Mouse (Mus musculus): ENCODE measurements around the gene Cyp2s1. TPM values are rescaled to one million over a fixed set of nuclear protein-coding genes. Genes with fewer than 3 reads are reported as not detected.

The Cyp2s1 gene
- polyA plus RNA-seq, 1 experiment from 2014 or later, result 13.4 TPM

GRCm38 (mm10) chr7:25844885-25845284, 28.2 kb upstream of the Cyp2s1 start:
- Histone ChIP-seq H3K27ac (ENCODE audit: low read depth, low read length) (no peak overlapping the region), H3K36me3 (ENCODE audit: control insufficient read depth, insufficient read depth, low read length) (no peaks in the 10 kb centered on the region), H3K4me3 (ENCODE audit: low read length) (no peak overlapping the region), H3K9me3 (ENCODE audit: control insufficient read depth, low read length) (no peaks in the 10 kb centered on the region), H3K4me2 (replicated peaks; ENCODE audit: low read depth, low read length) (no peak overlapping the region), H3K9ac (ENCODE audit: low read depth, low read length) (no peak overlapping the region), H3K4me1 (ENCODE audit: control insufficient read depth, insufficient read depth, low read length) (no peaks in the 10 kb centered on the region), H3K27me3 (ENCODE audit: control insufficient read depth, insufficient read depth, low read length) (no peaks in the 10 kb centered on the region)
- no peak for ATAC-seq (ENCODE audit: low FRiP score, low TSS enrichment)
- 79% methylated on average over 3 of the region's 3 CpGs for WGBS

- no peak for ATAC-seq (ENCODE audit: low FRiP score, low TSS enrichment)
- H3K27ac ChIP-seq (ENCODE audit: low read depth, low read length), result no peak overlapping the region
- 53% methylated on average over 8 of the region's 8 CpGs for WGBS
Measured at GRCm38 (mm10) chr7:25844423-25844822, 27.7 kb upstream of the Cyp2s1 start.

GRCm38 (mm10) chr7:25843492-25843891, 26.8 kb upstream of the Cyp2s1 start:
- WGBS, result 28% methylated on average over 2 of the region's 2 CpGs
- peak; percentile 51; the same call in 1 of the 2 replicates for ATAC-seq (ENCODE audit: low FRiP score, low TSS enrichment)
- Histone ChIP-seq H3K9ac (ENCODE audit: low read depth, low read length) (no peak overlapping the region), H3K4me1 (ENCODE audit: control insufficient read depth, insufficient read depth, low read length) (no peaks in the 10 kb centered on the region), H3K9me3 (ENCODE audit: control insufficient read depth, low read length) (no peaks in the 10 kb centered on the region), H3K4me2 (replicated peaks; ENCODE audit: low read depth, low read length) (no peak overlapping the region), H3K27me3 (ENCODE audit: control insufficient read depth, insufficient read depth, low read length) (no peaks in the 10 kb centered on the region), H3K4me3 (ENCODE audit: low read length) (no peak overlapping the region), H3K36me3 (ENCODE audit: control insufficient read depth, insufficient read depth, low read length) (no peaks in the 10 kb centered on the region), H3K27ac (ENCODE audit: low read depth, low read length) (no peak overlapping the region)

More at GRCm38 (mm10) chr7:25844423-25844822, 27.7 kb upstream of the Cyp2s1 start:
- Histone ChIP-seq H3K9ac (ENCODE audit: low read depth, low read length) (no peak overlapping the region), H3K27me3 (ENCODE audit: control insufficient read depth, insufficient read depth, low read length) (no peaks in the 10 kb centered on the region), H3K4me1 (ENCODE audit: control insufficient read depth, insufficient read depth, low read length) (no peaks in the 10 kb centered on the region), H3K9me3 (ENCODE audit: control insufficient read depth, low read length) (no peaks in the 10 kb centered on the region), H3K4me2 (replicated peaks; ENCODE audit: low read depth, low read length) (no peak overlapping the region), H3K4me3 (ENCODE audit: low read length) (no peak overlapping the region), H3K36me3 (ENCODE audit: control insufficient read depth, insufficient read depth, low read length) (no peaks in the 10 kb centered on the region)

GRCm38 (mm10) chr7:25840908-25841307, 24.2 kb upstream of the Cyp2s1 start:
- Histone ChIP-seq H3K27me3 (ENCODE audit: control insufficient read depth, insufficient read depth, low read length) (no peaks in the 10 kb centered on the region), H3K27ac (ENCODE audit: low read depth, low read length) (no peak overlapping the region), H3K4me2 (replicated peaks; ENCODE audit: low read depth, low read length) (no peak overlapping the region), H3K4me1 (ENCODE audit: control insufficient read depth, insufficient read depth, low read length) (no peaks in the 10 kb centered on the region), H3K9me3 (ENCODE audit: control insufficient read depth, low read length) (no peaks in the 10 kb centered on the region), H3K4me3 (ENCODE audit: low read length) (no peak overlapping the region), H3K36me3 (ENCODE audit: control insufficient read depth, insufficient read depth, low read length) (no peaks in the 10 kb centered on the region), H3K9ac (ENCODE audit: low read depth, low read length) (no peak overlapping the region)
- WGBS, result 72% methylated on average over 4 of the region's 4 CpGs
- ATAC-seq (ENCODE audit: low FRiP score, low TSS enrichment), result no peak

- Histone ChIP-seq H3K4me1 (ENCODE audit: control insufficient read depth, insufficient read depth, low read length) (peaks cover 10% of the 10 kb centered on the region; the same call in 1 of the 2 replicates), H3K9ac (ENCODE audit: low read depth, low read length) (no peak overlapping the region), H3K4me2 (replicated peaks; ENCODE audit: low read depth, low read length) (no peak overlapping the region), H3K4me3 (ENCODE audit: low read length) (no peak overlapping the region), H3K27ac (ENCODE audit: low read depth, low read length) (peak overlapping the region; percentile 32; the same call in 1 of the 2 replicates), H3K9me3 (ENCODE audit: control insufficient read depth, low read length) (no peaks in the 10 kb centered on the region), H3K27me3 (ENCODE audit: control insufficient read depth, insufficient read depth, low read length) (no peaks in the 10 kb centered on the region), H3K36me3 (ENCODE audit: control insufficient read depth, insufficient read depth, low read length) (no peaks in the 10 kb centered on the region)
- peak; percentile 90 for ATAC-seq (ENCODE audit: low FRiP score, low TSS enrichment)
- 43% methylated on average over 10 of the region's 10 CpGs for WGBS
Measured at GRCm38 (mm10) chr7:25835188-25835891, 18.6 kb upstream of the Cyp2s1 start.

- peak overlapping the region; percentile 65; the same call in 1 of the 2 replicates for H3K27ac ChIP-seq (ENCODE audit: low read depth, low read length)
- 66% methylated on average over 10 of the region's 10 CpGs for WGBS
- H3K9ac ChIP-seq (ENCODE audit: low read depth, low read length), result no peak overlapping the region
Measured at GRCm38 (mm10) chr7:25831557-25832530, 15.1 kb upstream of the Cyp2s1 start.

GRCm38 (mm10) chr7:25830251-25830650, 13.5 kb upstream of the Cyp2s1 start:
- Histone ChIP-seq H3K9me3 (ENCODE audit: control insufficient read depth, low read length) (no peaks in the 10 kb centered on the region), H3K9ac (ENCODE audit: low read depth, low read length) (no peak overlapping the region), H3K4me1 (ENCODE audit: control insufficient read depth, insufficient read depth, low read length) (peaks cover 14% of the 10 kb centered on the region; the same call in 1 of the 2 replicates), H3K4me3 (ENCODE audit: low read length) (no peak overlapping the region), H3K4me2 (replicated peaks; ENCODE audit: low read depth, low read length) (no peak overlapping the region), H3K27me3 (ENCODE audit: control insufficient read depth, insufficient read depth, low read length) (no peaks in the 10 kb centered on the region), H3K27ac (ENCODE audit: low read depth, low read length) (no peak overlapping the region), H3K36me3 (ENCODE audit: control insufficient read depth, insufficient read depth, low read length) (no peaks in the 10 kb centered on the region)
- 4% methylated on average over 2 of the region's 2 CpGs for WGBS
- ATAC-seq (ENCODE audit: low FRiP score, low TSS enrichment), result no peak

More at GRCm38 (mm10) chr7:25831557-25832530, 15.1 kb upstream of the Cyp2s1 start:
- Histone ChIP-seq H3K4me2 (replicated peaks; ENCODE audit: low read depth, low read length) (no peak overlapping the region), H3K9me3 (ENCODE audit: control insufficient read depth, low read length) (no peaks in the 10 kb centered on the region), H3K4me3 (ENCODE audit: low read length) (no peak overlapping the region), H3K4me1 (ENCODE audit: control insufficient read depth, insufficient read depth, low read length) (peaks cover 13% of the 10 kb centered on the region; the same call in 1 of the 2 replicates), H3K36me3 (ENCODE audit: control insufficient read depth, insufficient read depth, low read length) (no peaks in the 10 kb centered on the region), H3K27me3 (ENCODE audit: control insufficient read depth, insufficient read depth, low read length) (no peaks in the 10 kb centered on the region)
- no peak for ATAC-seq (ENCODE audit: low FRiP score, low TSS enrichment)

GRCm38 (mm10) chr7:25827199-25827598, 10.5 kb upstream of the Cyp2s1 start:
- peak; percentile 71 for ATAC-seq (ENCODE audit: low FRiP score, low TSS enrichment)

More at GRCm38 (mm10) chr7:25827199-25827598, 10.5 kb upstream of the Cyp2s1 start:
- Histone ChIP-seq H3K27me3 (ENCODE audit: control insufficient read depth, insufficient read depth, low read length) (no peaks in the 10 kb centered on the region), H3K4me1 (ENCODE audit: control insufficient read depth, insufficient read depth, low read length) (peaks cover 13% of the 10 kb centered on the region; the same call in 1 of the 2 replicates), H3K9ac (ENCODE audit: low read depth, low read length) (no peak overlapping the region), H3K36me3 (ENCODE audit: control insufficient read depth, insufficient read depth, low read length) (no peaks in the 10 kb centered on the region), H3K4me2 (replicated peaks; ENCODE audit: low read depth, low read length) (no peak overlapping the region), H3K4me3 (ENCODE audit: low read length) (no peak overlapping the region), H3K27ac (ENCODE audit: low read depth, low read length) (no peak overlapping the region), H3K9me3 (ENCODE audit: control insufficient read depth, low read length) (no peaks in the 10 kb centered on the region)
- WGBS, result 18% methylated on average over 3 of the region's 3 CpGs

All from kidney, embryonic 14.5 days (tissue).